Mouse (Mus musculus) natural killer cell, adult 2 months (primary cell): ENCODE results near the gene Ttc3.
"Not testable (repeated sequence)": the region's sequence is repeated elsewhere in the genome, so short reads cannot be mapped to it uniquely, and the experiment has no call there.

Experiments used
- DNase-seq, 2 experiments: peaks; one replicate each; pipeline ENCODE4 v3.0.0; 2022; ENCODE audit warnings: low spot score in 2 of 2

The Ttc3 gene

DNA sequence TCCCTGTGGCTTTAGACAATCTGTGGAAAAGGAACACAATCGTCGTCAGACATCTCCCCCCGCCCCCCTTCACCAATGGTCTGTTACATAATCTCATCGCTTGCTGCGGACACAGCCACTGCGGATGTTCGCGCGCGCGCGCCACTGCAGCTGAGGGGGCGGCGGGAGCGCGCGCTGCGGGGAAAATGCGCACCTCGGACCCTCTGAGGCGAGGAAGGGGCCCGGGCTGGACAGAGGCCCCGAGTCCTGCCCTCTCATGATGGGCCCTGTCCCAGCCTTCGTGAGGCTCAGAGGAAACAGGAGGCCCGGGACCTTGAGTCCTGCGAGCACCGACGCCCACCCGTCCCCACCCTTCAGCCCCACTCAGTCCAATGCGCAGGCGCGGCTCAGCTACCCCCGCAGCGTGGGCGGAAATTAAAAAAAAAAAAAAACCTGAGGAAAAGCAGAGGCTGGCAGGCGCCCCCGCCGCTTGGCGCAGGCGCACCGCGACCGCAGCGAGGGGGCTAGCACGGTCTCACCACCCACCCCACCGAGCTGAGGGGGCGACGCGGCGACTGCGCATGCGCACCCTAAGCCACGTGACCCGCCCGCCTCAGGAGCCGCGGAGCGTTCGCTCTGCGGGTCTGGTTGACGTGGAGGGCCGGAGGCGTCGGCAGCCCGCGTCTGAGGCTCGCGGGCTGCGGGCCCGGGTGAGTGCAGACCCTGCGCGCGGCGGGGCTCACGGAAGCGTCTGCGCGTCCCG is at the start of gene Ttc3:
TSS of gene Ttc3 (plus strand) at position 446 of the 742 bp plus-strand sequence.
- DNase-seq: peak; percentile 80 to 87

DNA sequence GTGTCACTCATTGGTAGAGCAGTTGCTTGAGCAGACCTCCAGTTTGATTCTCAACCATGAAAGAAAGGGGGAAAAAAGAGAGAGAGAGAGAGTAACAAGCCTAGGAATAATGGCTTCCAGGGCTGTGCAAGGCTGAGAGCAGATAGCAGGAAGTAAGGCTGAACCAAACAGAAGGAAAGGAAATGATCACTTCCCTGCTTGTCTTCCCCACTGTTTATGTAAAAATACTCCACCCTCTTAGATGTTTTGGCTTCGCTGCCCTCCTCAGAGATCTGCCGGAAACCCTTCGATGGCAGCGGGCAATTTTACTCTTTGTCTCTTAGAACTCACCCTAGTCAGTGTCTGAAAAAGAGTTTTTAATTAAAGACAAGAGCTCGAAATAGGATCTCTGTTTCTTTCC is 46.7 kb upstream of the Ttc3 start:
- DNase-seq: no peak

DNA sequence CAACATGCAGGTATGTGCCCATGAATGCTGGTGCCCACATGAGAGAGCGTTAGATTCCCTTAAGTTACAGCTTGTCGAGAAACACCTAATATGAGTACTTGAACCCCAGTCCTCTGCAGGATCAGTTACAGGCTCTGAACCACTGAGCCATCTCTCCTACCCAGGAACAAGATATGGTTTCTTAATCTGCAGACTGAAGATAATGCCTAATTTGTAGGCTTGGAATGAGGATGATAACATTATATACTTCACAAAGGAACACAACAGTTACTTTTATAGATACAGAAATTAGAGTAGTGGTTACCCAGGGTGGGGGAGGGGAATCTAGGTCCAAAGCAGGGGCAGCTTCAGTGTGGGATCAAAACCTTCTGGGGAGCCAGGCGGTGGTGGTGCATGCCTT is 44.4 kb upstream of the Ttc3 start:
- DNase-seq: no peak

DNA sequence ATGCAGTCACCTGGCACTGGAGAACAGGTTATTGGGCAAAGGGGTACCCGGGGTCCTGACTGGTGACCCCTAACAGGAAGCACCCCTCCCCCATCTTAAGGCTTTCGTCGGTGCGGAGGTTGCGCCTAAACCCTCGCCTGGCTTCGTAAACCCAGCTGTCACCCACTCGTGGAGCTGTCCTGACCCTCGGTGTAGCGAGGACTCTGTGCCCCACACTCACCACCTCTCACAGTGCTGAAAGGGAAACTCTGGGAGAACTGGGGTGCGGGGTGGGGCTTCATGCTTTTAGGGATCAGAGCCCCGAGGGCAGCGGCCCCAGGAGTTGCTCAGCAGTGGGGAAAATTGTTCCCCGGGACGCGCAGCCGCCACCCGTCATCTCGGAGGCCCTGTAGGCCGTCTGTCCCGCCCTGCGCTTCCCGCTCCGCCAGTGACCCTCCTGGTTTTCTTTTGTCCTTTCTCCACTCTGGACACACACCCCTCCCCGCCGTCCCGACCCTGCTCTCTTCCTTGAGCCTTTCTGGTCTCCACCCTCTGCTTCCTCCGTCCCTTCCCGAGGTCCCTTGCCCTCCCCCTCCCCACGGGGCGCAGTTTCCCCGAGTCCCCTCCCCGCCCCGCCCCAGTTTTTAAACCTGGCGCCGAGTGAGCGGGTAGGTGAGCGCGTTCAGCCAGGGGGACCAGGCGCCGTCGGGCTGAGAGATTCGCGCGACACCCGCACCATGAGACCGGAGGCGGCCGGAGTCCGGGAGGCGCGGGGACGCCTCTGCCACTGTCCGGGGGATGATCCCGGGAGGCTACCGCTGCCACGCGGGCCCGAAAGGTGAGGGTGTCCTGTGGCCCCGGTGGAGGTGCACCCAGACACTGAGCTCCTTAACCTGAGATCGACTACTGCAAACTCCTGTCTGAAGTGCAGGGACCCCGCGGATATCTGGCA is 42.4 kb upstream of the Ttc3 start, which contains the start of gene Ripply3:
TSS of gene Ripply3 (plus strand) at position 640 of the 931 bp plus-strand sequence.
- DNase-seq: no peak

DNA sequence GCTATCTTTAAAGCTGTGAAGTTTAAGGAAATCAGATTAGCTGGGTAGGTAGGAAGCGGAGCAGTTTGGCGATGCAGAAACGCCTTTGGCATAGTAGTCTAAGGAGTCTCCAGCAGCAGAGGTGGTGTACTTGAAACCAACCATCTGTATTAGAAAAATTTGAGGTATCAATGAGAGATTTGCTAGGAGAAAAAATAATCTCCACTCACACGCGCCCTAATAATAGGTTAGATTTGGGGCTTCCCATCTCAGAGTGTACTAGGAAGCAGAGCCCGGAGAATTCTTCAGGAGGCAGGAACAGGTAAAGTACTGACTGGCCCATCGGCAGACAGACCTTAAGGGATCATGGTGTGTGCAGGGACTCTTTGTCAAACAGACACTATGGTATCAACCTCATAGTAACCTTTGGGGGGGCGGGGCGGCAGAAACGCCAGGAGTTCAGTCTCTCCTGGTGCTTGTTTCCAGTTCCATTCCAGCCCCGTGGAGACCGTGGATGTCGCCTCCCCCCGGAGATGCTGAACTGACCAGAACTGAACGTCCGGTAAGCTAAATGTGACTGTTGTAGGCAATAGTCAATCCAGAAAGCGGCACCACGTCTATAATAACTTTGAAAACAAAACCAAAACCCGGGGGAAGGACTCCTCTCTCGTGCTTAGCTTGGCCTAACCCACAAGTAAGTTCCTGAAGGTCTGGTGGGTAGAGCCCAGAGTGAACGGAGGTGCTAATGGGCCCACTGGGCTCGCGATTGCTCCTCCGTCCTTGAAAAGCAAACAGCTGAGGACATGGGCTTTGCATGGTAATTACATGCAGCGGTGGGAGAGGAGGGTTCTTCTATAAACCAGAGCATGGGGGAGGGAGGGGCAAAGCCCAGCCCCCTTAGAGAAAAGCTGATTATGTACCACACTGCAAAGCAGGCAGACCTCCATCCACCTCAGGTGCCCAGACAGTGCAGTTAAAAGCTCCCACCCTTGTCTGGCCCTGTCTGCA is 41.2 kb upstream of the Ttc3 start:
- peak in 1 of 2 experiments; percentile 29 for DNase-seq

DNA sequence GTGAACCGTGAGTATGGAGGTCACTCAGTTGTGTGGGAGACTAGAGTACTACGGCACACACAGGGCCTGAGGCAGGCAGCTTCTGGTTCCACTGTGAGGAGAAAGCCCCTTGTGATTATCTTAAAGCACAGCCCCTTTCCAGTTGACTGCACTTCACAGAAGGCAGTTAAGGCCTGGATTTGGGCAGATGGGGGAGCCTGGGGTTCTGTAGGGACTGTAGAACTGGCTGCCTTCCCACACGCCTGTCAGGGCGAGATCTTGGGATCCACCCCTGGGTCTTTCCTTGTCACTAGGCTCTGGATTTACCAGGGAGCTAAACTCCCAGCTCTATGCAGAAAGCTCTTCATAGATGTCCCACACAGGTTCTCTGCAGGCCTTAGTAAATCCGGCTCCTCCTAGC is 40.0 kb upstream of the Ttc3 start:
- DNase-seq: no peak

DNA sequence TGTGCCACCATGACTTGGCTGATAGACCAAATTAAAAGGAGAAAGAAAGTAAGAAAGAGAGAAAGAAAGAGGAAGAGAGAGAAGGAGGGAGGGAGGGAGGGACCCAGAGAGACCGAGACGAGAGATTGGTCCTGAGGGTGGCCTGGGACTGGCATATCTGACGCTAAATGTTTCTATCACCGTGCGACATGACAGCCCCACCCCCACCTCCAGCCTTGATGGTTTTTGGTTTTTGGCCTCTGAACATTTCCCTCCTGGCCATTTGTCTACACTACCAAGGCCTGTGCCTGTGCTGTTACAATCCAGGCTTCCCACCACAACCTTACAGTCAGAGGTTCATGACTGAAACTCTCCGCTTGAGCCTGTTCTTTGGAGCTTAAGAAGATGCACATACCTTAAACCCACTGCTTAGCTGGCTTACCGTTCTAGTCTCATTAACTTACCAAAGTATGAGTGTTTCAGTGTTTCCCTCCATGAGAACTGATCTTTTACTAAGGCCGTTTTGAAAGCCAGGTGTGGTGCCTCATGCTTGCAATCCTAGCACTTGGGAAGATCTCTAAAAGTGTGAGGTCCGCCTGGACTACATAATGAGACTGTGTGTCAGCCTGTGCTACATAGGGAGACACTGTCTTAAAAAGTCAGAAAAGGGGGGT is 39.1 kb upstream of the Ttc3 start:
- DNase-seq: no peak

DNA sequence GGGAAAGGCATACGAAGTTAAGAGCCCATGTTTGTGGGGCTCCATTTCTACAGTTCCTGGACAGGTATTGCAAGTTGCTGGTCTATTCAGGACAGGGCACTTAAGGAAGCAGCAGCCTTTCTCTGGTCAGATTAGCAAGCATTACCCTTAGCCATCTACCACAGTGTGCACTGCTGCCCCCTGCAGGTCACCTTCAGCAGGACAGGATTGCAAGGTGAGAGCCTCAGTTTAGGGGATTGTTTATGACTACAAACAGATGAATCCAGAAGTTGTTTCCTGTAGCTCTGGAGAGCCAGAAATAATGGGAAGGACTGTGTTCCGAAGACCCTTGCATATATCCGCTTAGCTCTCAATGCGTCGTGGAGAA is 38.5 kb upstream of the Ttc3 start:
- DNase-seq: peak; percentile 69 to 77

DNA sequence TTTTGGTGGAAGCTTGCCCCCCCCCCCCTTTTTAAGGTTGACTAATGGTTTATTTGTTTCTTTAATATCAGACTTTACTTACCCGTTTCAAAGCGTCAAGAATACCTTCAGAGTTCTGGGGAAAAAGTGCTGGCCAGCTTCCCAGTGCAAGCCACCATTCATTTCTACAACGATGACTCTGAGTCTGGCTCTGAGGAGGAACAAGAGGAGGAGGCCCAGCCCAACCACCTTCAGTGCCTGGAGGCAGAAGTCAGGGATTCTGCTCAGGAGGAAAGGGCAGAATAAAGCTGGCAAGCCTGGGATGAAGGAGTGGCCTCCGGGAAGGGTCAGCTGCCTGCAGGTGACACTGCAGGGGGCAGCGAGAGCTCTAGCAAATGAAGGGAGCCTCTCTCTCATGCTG is 34.8 kb upstream of the Ttc3 start:
- no peak for DNase-seq

DNA sequence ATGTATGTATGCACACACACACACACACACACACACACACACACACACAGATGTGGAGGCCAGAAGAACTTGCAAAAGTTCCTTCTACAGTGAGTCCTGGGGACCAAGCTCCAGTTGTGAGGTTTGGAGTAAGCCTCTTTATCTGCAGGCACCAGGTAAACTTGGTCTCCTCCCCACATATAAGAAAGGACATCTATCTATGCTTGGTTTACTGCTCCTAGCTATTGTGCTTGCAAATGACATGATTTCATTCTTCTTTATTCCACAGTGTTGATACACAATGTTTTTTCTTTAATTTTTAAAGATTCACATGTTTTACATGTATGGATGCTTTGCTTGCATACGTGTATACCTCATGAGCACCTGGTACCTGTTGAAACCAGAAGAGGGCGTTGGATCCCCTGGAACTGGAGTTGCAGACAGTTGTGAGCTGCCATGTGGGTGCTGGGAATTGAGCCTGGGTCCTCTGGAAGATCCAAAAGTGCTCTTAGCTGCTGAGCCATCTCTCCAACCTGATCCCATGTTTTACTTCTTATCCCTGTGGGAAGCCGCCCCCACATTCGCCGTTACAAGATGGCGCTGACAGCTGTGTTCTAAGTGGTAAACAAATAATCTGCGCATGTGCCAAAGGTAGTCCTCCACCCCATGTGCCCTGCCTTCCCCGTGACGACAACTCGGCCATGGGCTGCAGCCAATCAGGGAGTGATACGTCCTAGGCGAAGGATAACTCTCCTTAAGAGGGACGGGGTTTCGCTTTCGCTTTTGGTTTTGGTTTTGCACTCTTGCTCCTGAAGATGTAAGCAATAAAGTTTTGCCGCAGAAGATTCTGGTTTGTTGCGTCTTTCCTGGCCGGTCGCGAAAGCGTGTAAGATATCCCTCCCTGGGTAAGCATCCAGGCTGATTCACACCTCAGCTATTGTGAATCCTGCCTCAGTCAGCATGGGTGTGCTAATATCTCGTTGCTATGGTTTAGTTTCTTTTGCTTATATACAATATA is 31.0 kb upstream of the Ttc3 start:
- DNase-seq: not testable (repeated sequence)

DNA sequence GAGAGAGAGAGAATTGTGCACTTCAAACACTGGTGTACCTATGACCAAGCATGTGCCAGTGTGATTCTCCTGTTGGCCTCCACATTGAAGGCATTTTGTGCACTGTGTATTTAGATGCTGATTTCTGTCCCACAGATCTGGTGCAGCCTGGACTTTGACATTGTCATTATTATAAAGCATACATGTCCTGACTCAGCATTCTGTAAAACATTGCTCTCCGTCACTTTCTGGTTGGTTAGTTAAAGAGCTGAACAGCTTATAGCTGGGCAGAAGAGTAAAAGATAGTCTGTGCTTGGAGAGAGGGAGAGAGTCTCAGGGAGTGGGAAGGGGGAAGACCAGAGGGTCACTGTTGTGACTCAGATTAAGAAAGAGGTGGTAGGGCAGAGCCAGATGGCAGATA is 24.7 kb upstream of the Ttc3 start:
- no peak for DNase-seq

DNA sequence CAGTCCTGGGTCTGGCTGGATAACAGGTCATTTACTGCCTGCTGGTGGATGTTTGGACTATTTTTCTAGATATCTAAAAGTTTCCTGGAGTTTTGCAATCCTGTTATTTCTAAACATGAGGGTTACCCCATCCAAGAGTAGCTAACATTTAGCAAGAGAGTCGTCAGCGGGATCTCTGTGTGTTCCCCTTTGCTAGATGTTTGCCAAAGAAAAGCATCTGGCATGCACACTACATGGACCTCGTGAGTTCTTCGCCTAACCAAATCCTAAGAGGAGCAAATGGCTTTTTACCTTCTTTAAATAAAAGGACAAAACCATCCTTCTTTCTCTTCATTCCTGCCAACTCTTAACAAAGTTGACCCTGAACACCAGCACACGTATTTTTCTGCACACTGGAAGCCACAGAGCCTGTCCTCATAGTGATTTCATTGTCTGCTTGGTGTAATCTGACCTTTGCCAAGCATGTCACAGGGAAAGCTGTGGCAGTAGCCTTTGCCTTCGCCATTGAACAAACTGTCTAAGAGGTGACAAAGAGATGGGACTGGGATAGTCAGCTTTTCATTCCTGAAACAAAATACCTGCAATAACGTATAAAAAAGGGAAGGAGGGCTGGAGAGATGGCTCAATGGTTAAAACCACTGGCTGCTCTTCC is 23.2 kb upstream of the Ttc3 start:
- DNase-seq: no peak

DNA sequence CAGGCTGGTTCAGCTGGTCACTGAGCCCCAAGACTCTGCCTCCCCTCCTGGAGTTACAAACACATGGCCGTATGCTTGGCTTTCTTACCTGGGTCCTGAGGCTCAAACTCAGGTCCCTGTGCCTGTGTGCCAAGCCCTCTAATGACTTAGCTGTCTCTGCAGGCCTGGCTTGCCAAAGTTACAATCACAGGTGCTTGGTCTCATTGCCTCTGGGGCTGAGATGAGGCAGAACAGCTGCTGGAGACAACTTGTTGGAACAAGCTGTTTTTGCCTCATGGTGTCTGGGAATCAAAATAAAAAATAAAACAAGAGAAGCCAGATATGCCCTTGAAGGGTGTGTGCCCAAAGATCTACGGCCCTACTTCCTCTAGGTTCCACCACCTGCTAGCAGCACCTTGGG is 21.6 kb upstream of the Ttc3 start:
- no peak for DNase-seq

DNA sequence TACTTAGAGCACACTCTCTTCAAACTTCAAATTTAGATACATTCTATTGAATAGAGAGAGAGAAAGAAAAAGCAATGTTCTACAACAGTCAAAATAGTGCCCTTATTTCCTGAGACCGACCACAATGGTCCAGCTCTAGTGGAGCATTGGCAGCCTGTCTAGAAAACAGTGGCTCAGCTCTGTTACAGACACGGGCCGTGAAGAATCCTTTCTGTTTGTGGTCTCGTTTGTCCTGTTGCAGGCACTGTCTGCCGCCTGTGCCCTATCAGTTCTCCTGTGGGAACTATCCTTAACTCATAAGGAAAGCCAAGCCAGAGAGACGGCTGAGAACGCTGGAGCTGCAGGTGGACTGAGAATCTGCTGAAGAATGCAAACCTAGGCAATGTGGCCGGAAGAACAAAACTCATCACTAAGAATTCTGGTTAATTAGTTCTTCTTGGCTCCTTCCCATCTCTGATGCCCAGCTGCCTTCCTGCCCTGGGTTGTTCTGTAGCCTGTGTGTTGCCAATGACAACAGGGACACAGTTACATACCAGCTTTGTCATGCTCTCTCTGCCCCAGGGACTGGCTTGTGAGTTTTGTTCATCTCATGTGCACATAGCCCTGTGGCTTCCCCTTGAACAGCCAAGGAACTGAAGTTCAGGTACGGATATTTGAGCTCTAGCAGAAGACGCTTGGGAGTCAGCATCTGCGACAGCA is 20.7 kb upstream of the Ttc3 start:
- DNase-seq: no peak

DNA sequence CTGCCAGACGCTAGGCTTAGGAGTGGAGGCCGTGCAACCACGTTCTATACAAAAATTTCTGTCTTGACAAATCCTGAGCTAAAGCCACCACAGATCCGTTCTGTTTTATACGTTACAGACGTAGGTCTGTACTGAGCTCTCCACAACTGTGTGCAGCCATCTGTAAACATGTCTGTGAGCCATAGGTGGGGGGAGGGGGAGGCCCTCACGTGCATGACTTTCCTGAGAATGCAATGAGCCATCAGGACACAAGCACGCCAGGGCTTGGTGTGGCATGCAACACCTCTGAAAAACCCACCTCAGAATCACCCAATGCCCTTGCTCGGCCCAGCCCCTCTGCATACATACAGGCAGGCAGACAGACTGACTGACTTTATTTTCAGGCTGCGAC is 20.1 kb upstream of the Ttc3 start:
- DNase-seq: no peak

DNA sequence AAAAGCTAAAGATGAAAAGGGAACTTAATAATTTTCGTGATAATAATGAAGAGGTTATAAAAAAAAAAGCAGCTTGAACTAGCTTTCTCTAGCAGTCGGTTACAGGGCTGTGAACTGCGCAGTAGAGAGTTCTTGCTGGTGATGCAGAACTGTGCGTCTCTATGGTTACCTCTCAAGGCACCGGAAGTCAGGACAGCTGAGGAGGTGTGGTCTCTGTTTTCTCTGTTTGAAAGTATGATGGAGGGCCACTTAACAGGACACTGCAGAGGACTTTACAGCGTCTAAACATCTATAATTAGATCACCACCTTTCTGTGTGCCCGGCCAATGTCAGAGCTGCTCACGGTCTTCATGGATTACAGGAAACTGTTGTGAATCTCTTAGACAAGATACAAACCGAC is 16.0 kb upstream of the Ttc3 start:
- peak; percentile 58 to 60 for DNase-seq

DNA sequence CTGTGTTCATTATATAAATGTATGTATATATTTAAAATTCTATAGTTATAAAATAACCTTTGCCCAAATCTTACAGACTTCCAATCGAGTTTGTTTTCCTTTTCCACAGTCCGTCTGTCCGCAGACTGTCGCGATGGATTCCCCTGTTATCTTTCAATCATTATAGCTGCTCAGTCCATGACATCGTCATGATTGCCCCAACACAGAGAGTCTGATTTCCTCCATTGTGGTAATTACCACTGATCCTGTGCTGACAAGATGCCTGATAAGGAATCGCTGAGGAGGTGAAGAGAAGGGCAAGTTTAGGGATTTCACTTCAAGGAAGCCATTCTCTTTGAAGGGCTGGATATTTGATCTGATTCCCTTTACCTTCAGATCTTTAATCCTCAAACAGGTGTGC is 14.4 kb upstream of the Ttc3 start:
- DNase-seq: no peak

DNA sequence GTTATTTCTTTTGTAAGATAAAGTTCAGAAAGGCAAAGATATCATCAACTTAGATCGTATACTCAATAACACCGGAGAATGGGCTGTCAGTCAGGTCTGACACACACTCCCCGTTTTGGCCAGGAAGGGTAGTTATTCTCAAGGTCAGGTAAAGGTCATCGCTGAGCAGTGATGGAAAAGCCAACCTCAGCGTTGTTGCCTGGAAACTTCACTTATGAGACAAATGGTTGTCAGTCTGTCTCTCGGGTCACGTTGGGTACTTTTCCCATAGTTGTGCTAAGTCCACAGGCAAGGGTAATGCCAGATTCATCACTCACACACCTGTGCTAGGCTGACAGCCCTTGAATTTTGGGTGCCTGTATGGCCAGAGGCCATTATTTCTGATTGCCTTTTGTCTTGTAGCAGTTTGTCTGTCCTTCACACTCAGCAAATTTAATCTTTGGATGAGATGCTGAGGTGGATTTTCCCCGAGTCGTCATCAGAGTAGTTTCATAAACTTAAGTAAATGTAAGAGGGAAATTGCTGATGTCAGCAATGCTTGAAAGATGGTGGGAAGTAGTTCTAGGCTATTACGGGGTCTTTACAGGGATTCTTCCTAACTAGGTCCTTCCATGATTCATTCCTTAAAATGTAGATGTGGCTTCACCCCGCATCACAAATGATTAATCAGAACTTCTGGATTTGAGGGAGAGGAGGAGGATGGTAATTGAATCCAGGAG is 13.5 kb upstream of the Ttc3 start:
- DNase-seq: no peak
